Mouse (Mus musculus): ENCODE data around the gene Pdxdc1.

DNA sequence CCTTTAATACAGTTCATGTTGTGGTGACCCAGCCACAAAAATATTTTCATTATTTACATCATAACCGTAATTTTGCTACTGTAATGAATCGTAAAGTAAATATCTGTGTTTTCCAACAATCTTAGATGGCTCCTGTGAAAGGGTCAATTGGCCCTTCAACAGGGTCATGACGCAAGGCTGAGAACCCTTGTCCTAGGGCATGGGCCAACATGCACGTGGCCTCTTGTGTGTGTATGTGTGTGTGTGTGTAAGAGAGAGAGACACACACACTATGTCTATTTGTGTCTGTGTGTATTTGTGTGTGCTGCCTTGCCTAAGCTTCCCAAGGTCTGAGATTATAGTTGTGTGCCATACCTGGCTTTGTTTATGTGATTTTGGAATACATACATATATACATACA, 95.3 kb downstream of the Pdxdc1 start:
- TF ChIP-seq POLR2A (IDR thresholded peaks at IDR 0.05; ENCODE audit: insufficient read depth, low read length) (no peak), CTCF (IDR thresholded peaks at IDR 0.05; ENCODE audit: low read depth, low read length) (no peak)

Data from ES-Bruce4 (cell line).